Mouse (Mus musculus) B cell, adult 67 days (primary cell): ENCODE measurements around the gene G430095P16Rik. TPM values are rescaled to one million over a fixed set of nuclear protein-coding genes. Genes with fewer than 3 reads are reported as not detected.

ENCODE experiments used
- total RNA-seq, 2 experiments: library from RNA; stranded (reverse); gene quantifications; 4 replicates each; pipeline ENCODE4 v1.2.4; 2023

Gene G430095P16Rik
- total RNA-seq, result not detected

GRCm38 (mm10) chr8:84722850-84723570 lies at the start of gene G430095P16Rik:
Gene G430095P16Rik (plus strand): TSS chr8:84723007.

DNA sequence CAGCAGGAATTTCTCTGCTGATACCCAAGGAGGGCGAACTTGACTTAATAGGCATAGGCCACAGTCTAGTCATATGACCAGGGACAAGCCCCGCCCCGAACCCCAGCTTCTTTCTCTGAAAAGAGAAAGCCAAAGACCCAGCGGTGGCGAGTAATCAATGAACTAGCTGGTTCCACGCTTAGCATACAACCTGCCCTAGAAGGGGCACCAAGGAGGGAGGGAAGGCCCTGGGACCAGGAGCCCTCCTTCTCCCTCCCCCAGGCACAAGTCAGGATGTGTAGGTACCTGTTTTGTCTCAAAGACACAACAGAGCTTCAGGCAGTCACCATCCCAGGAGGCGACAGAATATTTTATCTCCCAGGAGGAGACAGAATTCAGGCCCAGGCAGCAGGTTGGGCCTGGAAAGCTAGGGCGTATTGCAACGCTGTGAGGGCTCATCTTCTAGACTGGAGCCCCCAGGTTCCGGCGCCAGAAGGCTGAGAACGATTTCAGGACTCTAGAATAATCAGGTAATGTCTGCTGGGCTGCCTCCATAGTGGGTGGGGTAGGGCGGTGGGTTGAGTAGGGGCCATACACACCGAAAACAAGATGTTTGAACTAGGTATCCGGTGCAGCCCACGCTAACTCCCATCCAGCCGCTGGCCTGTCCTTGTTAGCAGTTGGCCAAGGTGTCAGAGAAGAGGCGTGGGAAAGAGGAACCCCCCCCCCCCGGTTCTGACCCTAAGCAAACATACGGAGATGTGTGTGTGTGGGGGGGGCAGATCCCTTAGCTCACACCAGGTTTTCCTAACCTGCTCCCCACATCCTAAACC lies 36.4 kb upstream of the G430095P16Rik start, which contains the start of gene Trmt1:
Trmt1 (plus strand) TSS at position 117 of the 812 bp plus-strand sequence.

GRCm38 (mm10) chr8:84687705-84688100 lies 35.1 kb upstream of the G430095P16Rik start, which contains the start of gene Nacc1:
Gene Nacc1 (minus strand): TSS chr8:84687862.

GRCm38 (mm10) chr8:84700941-84701911 lies 21.6 kb upstream of the G430095P16Rik start, which contains the start of gene Lyl1:
Gene Lyl1 (plus strand): TSS chr8:84701457.

Other genes starting within 250 kb of the G430095P16Rik start
- gene Ier2, start 60.2 kb upstream of the G430095P16Rik start, total RNA-seq, result 100 to 1,000 TPM; 226 to 246 TPM
- 100 to 1,000 TPM; 187 to 197 TPM for gene Trmt1, start 36.7 kb upstream of the G430095P16Rik start, total RNA-seq
- 10 to 100 TPM; 60.9 to 61.2 TPM for gene Nacc1, start 35.1 kb upstream of the G430095P16Rik start, total RNA-seq
- gene Lyl1, start 21.6 kb upstream of the G430095P16Rik start, total RNA-seq, result 100 to 1,000 TPM; 121 to 155 TPM
- 1 to 10 TPM; 2.1 to 3.5 TPM for gene Nfix, start 77.3 kb downstream of the G430095P16Rik start, total RNA-seq
- 1 to 10 TPM; 3.7 TPM for gene Dand5, start 99.8 kb downstream of the G430095P16Rik start, total RNA-seq
- gene Gadd45gip1, start 108.5 kb downstream of the G430095P16Rik start, total RNA-seq, result 10 to 100 TPM; 11.6 to 15.1 TPM
- 10 to 100 TPM; 50.4 to 66.1 TPM for gene Rad23a, start 117.7 kb downstream of the G430095P16Rik start, total RNA-seq
- 100 to 1,000 TPM; 565 to 613 TPM for gene Calr, start 123.9 kb downstream of the G430095P16Rik start, total RNA-seq
- 10 to 100 TPM; 77.3 to 81.2 TPM for gene Farsa, start 134.0 kb downstream of the G430095P16Rik start, total RNA-seq
- gene Syce2, start 149.1 kb downstream of the G430095P16Rik start, total RNA-seq, result 1 to 10 TPM; 5.8 to 8.6 TPM
- 10 to 100 TPM; 22.0 to 32.9 TPM for gene Gcdh, start 170.9 kb downstream of the G430095P16Rik start, total RNA-seq
- not detected for gene Klf1, start 178.9 kb downstream of the G430095P16Rik start, total RNA-seq
- gene Dnase2a, start 185.6 kb downstream of the G430095P16Rik start, total RNA-seq, result 10 to 100 TPM; 62.8 to 69.8 TPM
- gene Mast1, start 214.4 kb downstream of the G430095P16Rik start, total RNA-seq, result under 1 TPM; 0.30 to 0.32 TPM
- gene Rtbdn, start 224.0 kb downstream of the G430095P16Rik start, total RNA-seq, result not detected
- gene Gm49661, start 246.4 kb downstream of the G430095P16Rik start, total RNA-seq, result not detected
- gene Prdx2, start 246.6 kb downstream of the G430095P16Rik start, total RNA-seq, result 10 to 100 TPM; 49.2 to 58.7 TPM
- gene Rnaseh2a, start 246.8 kb downstream of the G430095P16Rik start, total RNA-seq, result 10 to 100 TPM; 35.8 to 48.7 TPM